Mouse (Mus musculus) liver, embryonic 14.5 days (tissue): ENCODE results near the gene Rex1bd.

ENCODE experiments used
- CTCF ChIP-seq: IDR thresholded peaks from 2 replicates; pipeline ENCODE4 v1.5.1; 2016; ENCODE audit warnings: antibody characterized with exemption, low read depth, control low read depth
- EP300 ChIP-seq: IDR thresholded peaks from 2 replicates; pipeline ENCODE4 v1.6.1; 2016; ENCODE audit warnings: antibody characterized with exemption, low read depth

DNA sequence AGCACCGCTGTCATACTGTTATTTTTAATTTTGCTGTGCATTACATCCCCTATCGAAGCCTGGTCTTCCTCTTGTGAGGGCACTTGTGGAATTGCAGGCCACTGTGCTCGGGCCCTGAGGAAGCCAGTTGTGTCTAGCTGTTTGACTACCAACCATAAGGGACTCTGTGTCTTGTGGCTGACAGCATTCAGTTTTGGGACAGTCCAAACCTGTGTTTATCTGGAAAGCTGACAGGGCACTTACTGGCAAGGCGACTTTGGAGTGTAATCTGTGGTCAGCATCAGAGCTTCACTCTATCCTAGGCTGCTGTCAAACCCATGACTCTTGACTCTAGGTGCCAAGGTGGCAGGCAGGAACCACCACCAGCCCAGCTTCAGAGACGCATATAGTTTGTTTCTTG is 34.5 kb upstream of the Rex1bd start:
- TF ChIP-seq CTCF (no peak), EP300 (no peak)
